Mouse (Mus musculus) MEL (cell line): Measurements from ENCODE around the gene Hs3st1. TPM values are rescaled to one million over a fixed set of nuclear protein-coding genes. Genes with fewer than 3 reads are reported as not detected.
A peak's percentile ranks its signal among the peaks of the same experiment; 100 is the strongest.

Experiments used
- DNase-seq: peaks from one replicate; pipeline ENCODE4 v3.0.0; 2011; ENCODE audit warnings: low read depth, low spot score
- H3K27ac ChIP-seq: 2 replicates; pipeline ENCODE4 v1.5.1; 2012; ENCODE audit warnings: low read depth, mild to moderate bottlenecking, control low read depth, low read length, moderate library complexity; ENCODE audit not compliant: control insufficient read depth
- H3K27me3 ChIP-seq, 2 experiments: fragments of 150-350 bp in 1 of 2; sonication (generic) in 1 of 2; 2 replicates each; pipeline ENCODE4 v1.6.1; 2012; ENCODE audit warnings: low read length in 2 of 2, mild to moderate bottlenecking in 2 of 2, improper control_type of control experiment in 1 of 2, moderate library complexity in 1 of 2; ENCODE audit not compliant: insufficient read depth in 2 of 2, control insufficient read depth in 1 of 2
- H3K36me3 ChIP-seq, 2 experiments: 2 replicates each; pipeline ENCODE4 v1.6.1; 2012 to 2014; ENCODE audit warnings: low read length in 2 of 2, improper control_type of control experiment in 1 of 2, inconsistent platforms in 1 of 2, mild to moderate bottlenecking in 1 of 2; ENCODE audit not compliant: insufficient read depth in 2 of 2, control insufficient read depth in 1 of 2
- H3K4me1 ChIP-seq, 2 experiments: fragments of 150-350 bp in 1 of 2; sonication (generic) in 1 of 2; 2 replicates each; pipeline ENCODE4 v1.6.1; 2012; ENCODE audit warnings: low read length in 2 of 2, improper control_type of control experiment in 1 of 2, mild to moderate bottlenecking in 1 of 2; ENCODE audit not compliant: insufficient read depth in 2 of 2, control insufficient read depth in 1 of 2
- H3K4me3 ChIP-seq, 2 experiments: fragments of 150-350 bp in 1 of 2; sonication (generic) in 1 of 2; 2 replicates each; pipeline ENCODE4 v1.5.1; 2012; ENCODE audit warnings: low read depth in 2 of 2, low read length in 2 of 2, mild to moderate bottlenecking in 2 of 2, moderate library complexity in 2 of 2, control low read depth in 1 of 2, improper control_type of control experiment in 1 of 2; ENCODE audit not compliant: control insufficient read depth in 1 of 2, insufficient read depth in 1 of 2
- H3K79me2 ChIP-seq: 2 replicates; pipeline ENCODE4 v1.6.1; 2012; ENCODE audit warnings: mild to moderate bottlenecking, low read length, moderate library complexity; ENCODE audit not compliant: control insufficient read depth, poor library complexity, insufficient read depth
- H3K9ac ChIP-seq: 2 replicates; pipeline ENCODE4 v1.6.1; 2012; ENCODE audit warnings: low read depth, mild to moderate bottlenecking, control low read depth, low read length, moderate library complexity; ENCODE audit not compliant: control insufficient read depth, poor library complexity, severe bottlenecking
- H3K9me3 ChIP-seq: fragments of 150-350 bp; sonication (generic); replicated peaks from 2 replicates; pipeline ENCODE4 v1.6.1; 2012; ENCODE audit warnings: mild to moderate bottlenecking, low read length, improper control_type of control experiment, moderate library complexity; ENCODE audit not compliant: insufficient read depth
- BHLHE40 ChIP-seq: IDR thresholded peaks from 2 replicates; pipeline ENCODE4 v1.6.1; 2012; ENCODE audit warnings: low read depth, mild to moderate bottlenecking, inconsistent platforms, low read length, improper control_type of control experiment, borderline replicate concordance
- CHD1 ChIP-seq: IDR thresholded peaks from 2 replicates; pipeline ENCODE4 v1.6.1; 2012; ENCODE audit warnings: low read depth, mild to moderate bottlenecking, inconsistent platforms, low read length, improper control_type of control experiment
- CTCF ChIP-seq, 3 experiments: IDR thresholded peaks in 2 of 3; conservative IDR thresholded peaks in 1 of 3; 2 replicates each; pipeline ENCODE4 v1.5.1; 2011 to 2012; ENCODE audit warnings: low read length in 3 of 3, low read depth in 2 of 3, mild to moderate bottlenecking in 2 of 3, improper control_type of control experiment in 1 of 3, inconsistent platforms in 1 of 3, mixed read lengths in 1 of 3, moderate library complexity in 1 of 3; ENCODE audit not compliant: control insufficient read depth in 1 of 3, insufficient read depth in 1 of 3, poor library complexity in 1 of 3, severe bottlenecking in 1 of 3
- E2F4 ChIP-seq: IDR thresholded peaks from 2 replicates; pipeline ENCODE4 v1.6.1; 2011; ENCODE audit warnings: low read depth, low read length, improper control_type of control experiment, borderline replicate concordance
- EP300 ChIP-seq, 2 experiments: IDR thresholded peaks; 2 replicates each; pipeline ENCODE4 v1.6.1; 2011; ENCODE audit warnings: improper control_type of control experiment in 2 of 2, low read length in 2 of 2, low read depth in 1 of 2, mild to moderate bottlenecking in 1 of 2
- ETS1 ChIP-seq: IDR thresholded peaks from 2 replicates; pipeline ENCODE4 v1.6.1; 2012; ENCODE audit warnings: low read depth, mild to moderate bottlenecking, inconsistent platforms, low read length, improper control_type of control experiment, moderate library complexity
- GABPA ChIP-seq: IDR thresholded peaks from 2 replicates; pipeline ENCODE4 v1.6.1; 2012; ENCODE audit warnings: low read depth, mild to moderate bottlenecking, inconsistent platforms, low read length, improper control_type of control experiment, moderate library complexity
- HCFC1 ChIP-seq: IDR thresholded peaks from 2 replicates; pipeline ENCODE4 v1.6.1; 2012; ENCODE audit warnings: low read depth, mild to moderate bottlenecking, inconsistent platforms, low read length, improper control_type of control experiment, moderate library complexity
- KAT2A ChIP-seq: conservative IDR thresholded peaks from 2 replicates; pipeline ENCODE4 v1.6.1; 2012; ENCODE audit warnings: low read depth, low read length, improper control_type of control experiment, inconsistent platforms
- MAFK ChIP-seq: IDR thresholded peaks from 2 replicates; pipeline ENCODE4 v1.6.1; 2011; ENCODE audit warnings: low read depth, mild to moderate bottlenecking, low read length, improper control_type of control experiment, borderline replicate concordance
- MAZ ChIP-seq: IDR thresholded peaks from 2 replicates; pipeline ENCODE4 v1.6.1; 2012; ENCODE audit warnings: low read depth, mild to moderate bottlenecking, inconsistent platforms, low read length, improper control_type of control experiment
- MXI1 ChIP-seq: IDR thresholded peaks from 2 replicates; pipeline ENCODE4 v1.6.1; 2011; ENCODE audit warnings: mild to moderate bottlenecking, low read depth, low read length, improper control_type of control experiment
- MYB ChIP-seq: IDR thresholded peaks from 2 replicates; pipeline ENCODE4 v1.6.1; 2011; ENCODE audit warnings: mild to moderate bottlenecking, low read depth, low read length, improper control_type of control experiment
- NELFE ChIP-seq: IDR thresholded peaks from 2 replicates; pipeline ENCODE4 v1.6.1; 2011; ENCODE audit warnings: low read depth, low read length, improper control_type of control experiment
- NRF1 ChIP-seq: IDR thresholded peaks from 2 replicates; pipeline ENCODE4 v1.6.1; 2014; ENCODE audit warnings: low read depth, mild to moderate bottlenecking, inconsistent platforms, low read length, improper control_type of control experiment, moderate library complexity; ENCODE audit not compliant: poor library complexity, insufficient read depth, severe bottlenecking
- POLR2A ChIP-seq, 2 experiments: IDR thresholded peaks; 2 replicates each; pipeline ENCODE4 v1.6.1; 2011 to 2012; ENCODE audit warnings: low read length in 2 of 2, mild to moderate bottlenecking in 2 of 2, control low read depth in 1 of 2, improper control_type of control experiment in 1 of 2, low read depth in 1 of 2, moderate library complexity in 1 of 2; ENCODE audit not compliant: control insufficient read depth in 1 of 2, insufficient read depth in 1 of 2, poor library complexity in 1 of 2
- POLR2AphosphoS2 ChIP-seq: IDR thresholded peaks from 2 replicates; pipeline ENCODE4 v1.6.1; 2011; ENCODE audit warnings: low read length, improper control_type of control experiment
- POLR2AphosphoS5 ChIP-seq: IDR thresholded peaks from 2 replicates; pipeline ENCODE4 v1.6.1; 2012; ENCODE audit warnings: low read depth, borderline replicate concordance, mild to moderate bottlenecking, inconsistent platforms, low read length, moderate library complexity, mixed read lengths
- RAD21 ChIP-seq: IDR thresholded peaks from 2 replicates; pipeline ENCODE4 v1.6.1; 2011; ENCODE audit warnings: mild to moderate bottlenecking, low read depth, low read length, improper control_type of control experiment
- SIN3A ChIP-seq: IDR thresholded peaks from 2 replicates; pipeline ENCODE4 v1.6.1; 2012; ENCODE audit warnings: low read length, improper control_type of control experiment, inconsistent platforms
- SMC3 ChIP-seq: IDR thresholded peaks from 2 replicates; pipeline ENCODE4 v1.6.1; 2011; ENCODE audit warnings: low read depth, low read length, improper control_type of control experiment
- USF1 ChIP-seq: IDR thresholded peaks from 2 replicates; pipeline ENCODE4 v1.6.1; 2014; ENCODE audit warnings: low read depth, mild to moderate bottlenecking, inconsistent platforms, low read length, improper control_type of control experiment, moderate library complexity
- ZNF384 ChIP-seq: IDR thresholded peaks from 2 replicates; pipeline ENCODE4 v1.6.1; 2012; ENCODE audit warnings: low read depth, mild to moderate bottlenecking, inconsistent platforms, low read length, improper control_type of control experiment
- polyA plus RNA-seq, 2 experiments: library from polyadenylated mRNA; stranded (reverse) in 1 of 2; unstranded in 1 of 2; fragments of >175 nt in 1 of 2; fragments of >200 nt in 1 of 2; gene quantifications; 2 replicates each; pipeline versions ENCODE4 v1.2.1 to v1.2.4; 2012; ENCODE audit warnings: low replicate concordance in 2 of 2, low read depth in 1 of 2; ENCODE audit not compliant: insufficient read length in 2 of 2, insufficient read depth in 1 of 2, missing spikeins in 1 of 2
- total RNA-seq: library from RNA; depleted of rRNA; stranded (reverse); fragments of 300-350 nt; gene quantifications from 2 replicates; pipeline ENCODE4 v1.2.3, GENCODE M21; 2012

The Hs3st1 gene
- total and polyA plus RNA-seq, 3 experiments = not detected

DNA sequence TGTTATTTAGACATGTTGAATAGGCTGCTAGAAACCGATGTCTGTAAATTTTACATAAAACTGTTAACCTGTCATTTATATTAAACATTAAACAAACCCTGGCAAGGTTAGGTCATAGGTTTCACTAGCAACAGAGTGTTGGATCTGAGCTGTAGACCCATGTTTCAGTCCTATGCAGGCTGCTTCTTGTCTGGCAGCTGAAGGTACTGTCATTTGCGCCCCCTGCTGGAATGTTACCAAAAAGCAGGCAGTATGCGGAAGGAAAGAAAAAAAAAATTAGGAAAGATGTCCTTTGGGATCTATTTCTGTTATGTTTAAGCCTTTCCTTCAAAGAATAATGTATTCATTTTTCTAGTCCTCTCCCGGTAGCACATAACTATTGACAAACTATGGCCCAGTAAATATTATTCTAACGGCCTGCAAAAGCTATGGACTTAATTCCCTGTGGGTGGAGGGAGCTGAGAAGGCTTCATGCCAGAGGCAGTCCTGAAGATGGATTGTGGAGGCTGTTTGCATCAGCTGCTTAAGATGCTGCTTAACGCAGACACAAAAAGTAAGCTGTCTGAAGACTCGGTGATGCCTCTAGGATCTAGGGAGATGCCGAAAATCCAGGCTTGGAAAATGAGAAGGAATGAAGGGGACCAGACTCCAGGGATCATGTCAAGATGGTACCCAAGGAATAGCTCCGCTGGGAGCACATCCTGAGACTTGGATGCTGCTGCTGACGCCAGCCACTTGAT lies 115.7 kb downstream of the Hs3st1 start:
- no peak for TF ChIP-seq ETS1
- TF ChIP-seq SMC3 = peak; percentile 27
- no peak for TF ChIP-seq BHLHE40
- TF ChIP-seq RAD21 = peak; percentile 5
- TF ChIP-seq NRF1 = no peak
- peak; percentile 38 to 45 (median 39) for TF ChIP-seq CTCF (IDR thresholded peaks at IDR 0.05 in 2 of 3, conservative IDR thresholded peaks at IDR 0.05 in 1 of 3; ENCODE audit: control insufficient read depth in 1 of 3, insufficient read depth in 1 of 3, low read depth in 2 of 3, low read length in 3 of 3, poor library complexity in 1 of 3, severe bottlenecking in 1 of 3)
- TF ChIP-seq MYB = no peak
- H3K4me1 ChIP-seq = no peaks in the 10 kb centered on the region

GRCm38 (mm10) chr5:39638926-39639325 lies 116.3 kb downstream of the Hs3st1 start:
- DNase-seq = no peak
- H3K9me3 ChIP-seq = no peaks in the 10 kb centered on the region
- H3K27ac ChIP-seq = no peak overlapping the region

More for the DNA sequence above, 115.7 kb downstream of the Hs3st1 start:
- DNase-seq = peak; percentile 18
- Histone ChIP-seq H3K4me3 (no peak overlapping the region), H3K27ac (no peak overlapping the region), H3K79me2 (no peaks in the 10 kb centered on the region), H3K9ac (no peak overlapping the region), H3K9me3 (no peaks in the 10 kb centered on the region), H3K27me3 (no peaks in the 10 kb centered on the region), H3K36me3 (no peaks in the 10 kb centered on the region)

More at GRCm38 (mm10) chr5:39638926-39639325, 116.3 kb downstream of the Hs3st1 start:
- Histone ChIP-seq H3K36me3 (no peaks in the 10 kb centered on the region), H3K27me3 (no peaks in the 10 kb centered on the region), H3K4me1 (no peaks in the 10 kb centered on the region), H3K4me3 (no peak overlapping the region), H3K79me2 (no peaks in the 10 kb centered on the region), H3K9ac (no peak overlapping the region)
- no peak for TF ChIP-seq GABPA
- TF ChIP-seq POLR2AphosphoS5 = no peak
- TF ChIP-seq SMC3 = no peak
- TF ChIP-seq KAT2A = no peak
- TF ChIP-seq CHD1 = no peak
- TF ChIP-seq EP300 (IDR thresholded peaks at IDR 0.05; ENCODE audit: low read depth in 1 of 2, low read length in 2 of 2) = no peak
- TF ChIP-seq HCFC1 = no peak
- no peak for TF ChIP-seq USF1
- TF ChIP-seq MXI1 = no peak
- TF ChIP-seq SIN3A = no peak
- no peak for TF ChIP-seq MYB
- no peak for TF ChIP-seq ZNF384
- TF ChIP-seq E2F4 = no peak
- TF ChIP-seq MAFK = no peak
- TF ChIP-seq NELFE = no peak
- TF ChIP-seq POLR2A (IDR thresholded peaks at IDR 0.05; ENCODE audit: control insufficient read depth in 1 of 2, insufficient read depth in 1 of 2, low read depth in 1 of 2, low read length in 2 of 2, poor library complexity in 1 of 2) = no peak
- TF ChIP-seq CTCF (IDR thresholded peaks at IDR 0.05 in 2 of 3, conservative IDR thresholded peaks at IDR 0.05 in 1 of 3; ENCODE audit: control insufficient read depth in 1 of 3, insufficient read depth in 1 of 3, low read depth in 2 of 3, low read length in 3 of 3, poor library complexity in 1 of 3, severe bottlenecking in 1 of 3) = no peak
- no peak for TF ChIP-seq POLR2AphosphoS2
- no peak for TF ChIP-seq MAZ
